In the genomic region with DNA sequence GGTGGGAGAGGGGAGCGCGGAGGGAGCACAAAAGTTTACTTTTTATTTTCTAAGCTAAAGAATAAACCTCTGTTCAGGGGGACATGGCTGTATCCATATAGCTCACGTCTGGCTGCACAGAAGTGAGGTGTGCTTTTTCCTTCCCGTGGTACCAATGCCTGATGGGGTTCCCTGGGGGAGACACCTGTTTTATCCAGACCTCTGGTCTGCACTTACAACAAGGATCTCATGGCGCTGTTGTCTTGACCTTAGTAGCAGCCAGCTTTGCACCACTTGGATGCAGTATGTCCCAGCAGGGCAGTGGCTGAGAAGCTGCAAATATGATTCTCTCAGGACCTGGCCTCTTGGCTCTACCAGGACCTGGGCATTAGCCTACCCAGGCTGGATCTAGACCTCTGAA, we compare ENCODE assay signal across 8 mouse cellular contexts.
DNase-seq lines count a peak whose midpoint lies in the region; ATAC-seq and TF ChIP-seq lines count a peak whose summit lies in the region.

No protein-coding gene starts in this region.

- H3K4me3 ChIP-seq in lung, embryonic 14.5 days (ENCODE audit: low read depth, low read length) = peak overlapping the region; percentile 30
- H3K4me3 ChIP-seq in embryonic facial prominence, embryonic 15.5 days (replicated peaks) = peak overlapping the region; percentile 35
- H3K4me3 ChIP-seq in hindbrain, embryonic 15.5 days = peak overlapping the region; percentile 21
- H3K4me3 ChIP-seq in midbrain, embryonic 12.5 days = peak overlapping the region; percentile 30

- ATAC-seq in lung, embryonic 14.5 days (ENCODE audit: insufficient read depth) = peak; percentile 38; the same call in 1 of the 2 replicates
- ATAC-seq in embryonic facial prominence, embryonic 15.5 days (ENCODE audit: insufficient number of reproducible peaks, low FRiP score, low TSS enrichment, low read depth) = peak; percentile 35
- peak; percentile 54 for ATAC-seq in hindbrain, embryonic 15.5 days (ENCODE audit: low FRiP score, low read depth)
- peak; percentile 35 for ATAC-seq in midbrain, embryonic 12.5 days (ENCODE audit: low FRiP score, low read depth)
- no peak for ATAC-seq in granulocyte monocyte progenitor cell, adult 5-6 weeks (replicated peaks; ENCODE audit: poor library complexity, severe bottlenecking)

- TF ChIP-seq CTCF in lung, embryonic 14.5 days (IDR thresholded peaks at IDR 0.05; ENCODE audit: low read depth) = peak; percentile 25; the same call in 1 of the 2 replicates

- 0 out of 2 replicates have a peak overlapping the region, but pooled peaks have one; percentile 30 for H3K9ac ChIP-seq in lung, embryonic 14.5 days
- H3K9ac ChIP-seq in embryonic facial prominence, embryonic 15.5 days = no peak overlapping the region
- H3K9ac ChIP-seq in hindbrain, embryonic 15.5 days = no peak overlapping the region
- peak overlapping the region; percentile 17; the same call in 1 of the 2 replicates for H3K9ac ChIP-seq in midbrain, embryonic 12.5 days (replicated peaks)

- H3K36me3 ChIP-seq in lung, embryonic 14.5 days (ENCODE audit: insufficient read depth) = no peaks in the 10 kb centered on the region
- H3K36me3 ChIP-seq in embryonic facial prominence, embryonic 15.5 days = no peaks in the 10 kb centered on the region
- no peaks in the 10 kb centered on the region for H3K36me3 ChIP-seq in hindbrain, embryonic 15.5 days
- H3K36me3 ChIP-seq in midbrain, embryonic 12.5 days = no peaks in the 10 kb centered on the region

- no peak overlapping the region for H3K27ac ChIP-seq in lung, embryonic 14.5 days (ENCODE audit: low read depth)
- H3K27ac ChIP-seq in embryonic facial prominence, embryonic 15.5 days (replicated peaks) = no peak overlapping the region
- H3K27ac ChIP-seq in hindbrain, embryonic 15.5 days (replicated peaks) = no peak overlapping the region
- no peak overlapping the region for H3K27ac ChIP-seq in midbrain, embryonic 12.5 days (replicated peaks)

- WGBS in lung, embryonic 14.5 days = 8% methylated on average over 5 of the region's 5 CpGs
- WGBS in embryonic facial prominence, embryonic 15.5 days = 4% methylated on average over 5 of the region's 5 CpGs
- 3% methylated on average over 5 of the region's 5 CpGs for WGBS in hindbrain, embryonic 15.5 days
- 5% methylated on average over 5 of the region's 5 CpGs for WGBS in midbrain, embryonic 12.5 days

- no peaks in the 10 kb centered on the region for H3K9me3 ChIP-seq in lung, embryonic 14.5 days (ENCODE audit: low read depth, low read length)
- no peaks in the 10 kb centered on the region for H3K9me3 ChIP-seq in embryonic facial prominence, embryonic 15.5 days (replicated peaks)
- no peaks in the 10 kb centered on the region for H3K9me3 ChIP-seq in hindbrain, embryonic 15.5 days
- no peaks in the 10 kb centered on the region for H3K9me3 ChIP-seq in midbrain, embryonic 12.5 days

- no peaks in the 10 kb centered on the region for H3K27me3 ChIP-seq in lung, embryonic 14.5 days (ENCODE audit: insufficient read depth, low read length)
- peaks cover 31% of the 10 kb centered on the region for H3K27me3 ChIP-seq in embryonic facial prominence, embryonic 15.5 days
- H3K27me3 ChIP-seq in hindbrain, embryonic 15.5 days = peaks cover 6% of the 10 kb centered on the region; the same call in 1 of the 2 replicates
- peaks cover 12% of the 10 kb centered on the region; the same call in 1 of the 2 replicates for H3K27me3 ChIP-seq in midbrain, embryonic 12.5 days

- no peak for DNase-seq in lung, embryonic 14.5 days
- DNase-seq in lung, adult 18-20 months = no peak
- DNase-seq in lung, postnatal 10 days = no peak
- no peak for DNase-seq in lung, postnatal 14 days

- H3K4me1 ChIP-seq in lung, embryonic 14.5 days (ENCODE audit: insufficient read depth) = peaks cover 7% of the 10 kb centered on the region; the same call in 1 of the 2 replicates
- peaks cover 14% of the 10 kb centered on the region for H3K4me1 ChIP-seq in embryonic facial prominence, embryonic 15.5 days
- H3K4me1 ChIP-seq in hindbrain, embryonic 15.5 days (replicated peaks) = peaks cover 16% of the 10 kb centered on the region
- H3K4me1 ChIP-seq in midbrain, embryonic 12.5 days = peaks cover 23% of the 10 kb centered on the region

- peak overlapping the region; percentile 72 for H3K4me2 ChIP-seq in lung, embryonic 14.5 days
- peak overlapping the region; percentile 64 for H3K4me2 ChIP-seq in embryonic facial prominence, embryonic 15.5 days (replicated peaks)
- peak overlapping the region; percentile 58 for H3K4me2 ChIP-seq in hindbrain, embryonic 15.5 days
- H3K4me2 ChIP-seq in midbrain, embryonic 12.5 days (replicated peaks) = peak overlapping the region; percentile 56

Comparison
In these comparisons a context has a peak if more than half of its experiments do, and no peak if none do; other contexts are left out.
1. H3K9ac ChIP-seq: peak in lung, embryonic 14.5 days (single experiment) and midbrain, embryonic 12.5 days (single experiment); none in embryonic facial prominence, embryonic 15.5 days (single experiment) and hindbrain, embryonic 15.5 days (single experiment).
2. Peak in every context shown above with its lines, with median percentiles within 50 percentile points of each other: H3K4me2 ChIP-seq and H3K4me3 ChIP-seq.